Mouse (Mus musculus): ENCODE data around the gene Ctnnbl1.

Gene Ctnnbl1

DNA sequence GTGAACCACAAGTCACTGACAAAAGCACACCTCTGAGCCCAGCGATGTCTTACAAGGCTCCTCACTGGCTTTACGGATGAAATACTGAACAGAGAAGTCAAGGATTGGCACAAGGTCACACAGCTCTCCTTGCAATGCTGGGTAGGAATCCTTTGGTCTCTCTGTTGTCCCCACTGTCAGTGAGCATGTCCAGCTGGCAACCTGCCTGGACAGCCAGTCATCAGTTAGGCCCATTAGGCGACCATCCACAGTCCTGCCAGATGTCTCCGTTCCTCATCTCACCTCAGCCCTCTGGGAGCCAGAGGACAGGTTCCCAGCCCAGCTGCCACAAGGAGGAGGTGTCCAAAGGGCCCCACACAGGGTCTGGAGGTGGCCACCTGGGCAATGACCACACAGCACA lies 159.9 kb downstream of the Ctnnbl1 start:
- TF ChIP-seq GATA4 (IDR thresholded peaks at IDR 0.05; ENCODE audit: insufficient replicate concordance, low read length) = no peak

DNA sequence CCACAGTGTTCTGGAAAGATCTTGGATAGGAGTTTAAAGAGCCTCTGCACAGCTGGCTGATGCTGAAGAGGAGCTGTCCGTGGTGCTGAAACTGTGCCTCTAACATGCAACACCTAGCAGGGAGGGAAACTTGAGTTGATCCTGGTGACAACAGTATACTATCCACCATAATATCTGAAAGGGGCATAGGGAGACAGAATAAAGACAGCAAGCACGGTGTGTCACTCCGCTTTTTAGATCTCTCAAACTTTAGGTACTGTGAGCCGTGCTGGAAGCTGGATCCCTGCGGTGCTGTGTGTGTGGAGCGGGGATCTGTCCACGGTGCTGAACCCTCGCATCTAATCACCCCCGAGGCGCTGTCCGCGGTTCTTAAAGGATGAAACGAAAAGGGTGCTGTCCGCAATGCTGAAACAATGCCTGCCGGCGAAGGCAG lies 176.0 kb downstream of the Ctnnbl1 start:
- peak; percentile 90; the same call in 1 of the 2 replicates for TF ChIP-seq GATA4 (IDR thresholded peaks at IDR 0.05; ENCODE audit: insufficient replicate concordance, low read length)

DNA sequence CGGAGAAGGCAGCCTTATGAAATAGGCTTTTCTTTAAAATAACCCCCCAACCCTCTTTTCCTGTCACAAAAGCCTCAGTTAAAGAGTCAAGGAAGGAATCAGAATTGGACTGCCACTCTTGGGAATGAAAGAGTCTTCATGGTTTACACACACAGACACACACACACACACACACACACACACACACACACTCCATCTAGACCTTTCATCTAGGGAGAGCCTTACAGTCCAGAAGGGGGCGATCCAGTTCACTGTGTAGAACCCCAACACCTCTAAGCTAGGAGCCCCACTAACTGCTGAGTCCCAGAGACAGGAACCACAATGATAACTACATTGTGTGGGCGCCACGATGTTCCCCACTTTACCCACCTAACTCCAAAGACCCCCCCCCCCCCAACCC lies 176.5 kb downstream of the Ctnnbl1 start:
- TF ChIP-seq GATA4 (IDR thresholded peaks at IDR 0.05; ENCODE audit: insufficient replicate concordance, low read length) = no peak

DNA sequence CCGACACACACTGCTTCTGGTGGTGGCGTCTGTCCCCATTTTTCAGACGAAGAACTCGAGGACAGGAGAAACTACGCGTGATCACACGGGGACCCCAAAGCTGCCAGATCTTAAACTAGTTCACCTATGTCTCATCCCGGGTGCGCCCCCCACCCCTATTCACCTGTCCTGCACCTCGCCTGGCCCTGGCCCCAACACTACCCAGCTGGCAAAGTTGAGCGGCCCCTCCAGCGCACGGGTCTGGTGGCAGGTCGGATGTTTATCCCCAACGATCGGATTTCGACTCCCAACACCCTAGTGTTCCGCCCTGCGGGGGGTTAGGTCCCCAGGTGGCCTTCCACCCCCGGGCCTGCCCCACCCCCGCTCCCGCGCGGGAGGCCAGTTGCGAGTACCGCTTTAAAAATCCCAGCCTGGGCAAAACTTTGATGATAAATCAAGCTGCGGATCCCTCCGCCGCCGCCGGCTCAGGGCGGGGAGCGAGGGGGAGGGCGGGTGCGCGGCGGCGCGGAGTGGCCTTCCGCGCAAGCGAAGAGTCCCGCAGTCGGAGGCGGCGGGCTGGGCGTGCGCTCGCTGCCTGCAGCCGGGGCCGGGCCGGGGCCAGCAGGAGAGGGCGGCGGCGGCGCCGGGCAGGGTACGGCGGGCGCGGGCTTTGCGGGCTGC lies 177.0 kb downstream of the Ctnnbl1 start, which contains the start of gene Vstm2l:
TSS of gene Vstm2l (plus strand) at position 549 of the 660 bp plus-strand sequence.
- TF ChIP-seq GATA4 (IDR thresholded peaks at IDR 0.05; ENCODE audit: insufficient replicate concordance, low read length) = no peak

DNA sequence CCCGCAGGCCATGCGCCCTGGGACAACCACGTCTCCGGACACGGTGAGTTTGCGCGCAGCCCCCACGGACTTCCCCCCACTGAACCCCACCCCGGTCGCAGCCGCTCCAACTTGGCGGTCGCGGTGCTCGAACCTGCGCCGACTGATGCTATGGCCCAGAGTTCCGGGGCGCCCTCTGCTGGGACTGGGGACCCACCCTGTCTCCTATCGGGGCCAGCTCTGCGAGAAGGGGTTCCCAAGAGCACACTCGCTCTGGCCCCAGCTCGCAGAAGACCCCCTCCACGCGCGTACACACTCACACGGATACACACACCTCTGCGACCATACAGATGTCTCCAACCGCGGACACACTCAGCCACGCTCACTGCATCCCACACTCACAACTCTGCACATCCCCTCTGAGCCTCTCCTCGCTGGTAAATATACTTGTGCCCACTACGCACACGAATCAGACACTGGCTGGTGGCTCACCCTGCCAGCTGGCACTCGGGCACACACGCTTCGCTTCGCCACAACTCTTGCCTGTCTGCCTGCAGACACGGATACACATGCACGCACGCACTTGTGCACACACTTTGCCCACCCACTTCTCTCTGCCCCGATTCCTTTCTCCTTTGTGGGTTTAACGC lies 177.8 kb downstream of the Ctnnbl1 start:
- no peak for TF ChIP-seq GATA4 (IDR thresholded peaks at IDR 0.05; ENCODE audit: insufficient replicate concordance, low read length)

DNA sequence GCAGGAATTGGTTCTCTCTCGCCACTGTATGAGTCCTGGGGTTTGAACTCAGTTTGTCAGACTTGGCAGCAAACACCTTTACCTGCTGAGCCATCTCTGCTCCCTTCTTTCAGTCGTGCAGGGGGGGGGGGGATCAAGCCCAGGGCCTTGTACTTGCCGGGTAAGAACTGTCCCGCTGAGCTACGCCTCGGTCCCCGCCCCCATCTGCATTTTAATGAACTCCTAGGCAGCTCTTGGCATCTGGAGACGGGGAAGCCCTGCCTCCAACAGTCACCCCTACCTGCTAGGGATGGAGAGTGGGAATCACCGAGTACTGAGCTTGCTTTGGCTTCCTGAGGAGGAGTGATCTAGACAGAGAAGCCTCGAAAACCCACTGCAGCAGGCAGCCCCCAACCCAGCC lies 181.3 kb downstream of the Ctnnbl1 start:
- TF ChIP-seq GATA4 (IDR thresholded peaks at IDR 0.05; ENCODE audit: insufficient replicate concordance, low read length) = no peak

DNA sequence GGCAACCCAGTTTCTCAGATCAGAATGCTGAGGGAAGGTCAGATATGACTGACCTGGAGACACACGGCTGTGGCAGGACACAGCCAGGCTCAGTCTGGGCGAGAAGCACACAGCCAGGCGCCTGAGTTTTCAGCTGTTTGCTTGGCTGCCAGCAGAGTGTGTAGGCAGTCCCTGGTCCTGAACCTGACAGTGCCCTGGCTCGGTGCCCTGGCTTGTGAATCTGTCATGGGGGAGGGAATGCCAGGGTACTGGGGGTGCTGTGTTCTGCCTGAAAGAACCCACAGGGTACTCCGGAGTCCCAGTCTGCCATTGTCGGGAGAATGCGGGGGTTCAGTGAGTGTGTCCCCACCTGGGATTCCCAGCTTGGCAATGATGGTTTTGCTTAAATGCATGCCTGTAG lies 184.3 kb downstream of the Ctnnbl1 start:
- TF ChIP-seq GATA4 (IDR thresholded peaks at IDR 0.05; ENCODE audit: insufficient replicate concordance, low read length) = no peak

DNA sequence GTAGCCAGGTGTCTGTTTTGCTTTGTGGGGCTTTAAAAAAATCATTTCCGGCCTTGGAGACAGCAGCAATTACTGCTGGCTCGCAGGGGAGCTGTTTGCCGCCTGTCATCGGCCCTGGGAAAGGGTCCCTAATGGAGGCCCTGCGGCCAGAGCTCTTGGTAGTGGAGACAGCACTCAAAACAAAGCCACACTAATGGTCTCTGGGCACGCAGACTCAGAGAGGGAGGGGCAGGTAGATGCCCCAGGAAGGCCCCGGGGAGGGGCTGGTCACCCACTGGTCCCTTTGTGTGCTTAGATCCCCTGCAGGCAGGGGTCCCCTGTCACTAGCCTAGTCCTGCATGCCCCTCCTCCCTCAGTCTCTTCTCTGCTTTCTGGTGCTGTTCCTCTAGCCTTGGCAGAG lies 186.2 kb downstream of the Ctnnbl1 start:
- no peak for TF ChIP-seq GATA4 (IDR thresholded peaks at IDR 0.05; ENCODE audit: insufficient replicate concordance, low read length)

DNA sequence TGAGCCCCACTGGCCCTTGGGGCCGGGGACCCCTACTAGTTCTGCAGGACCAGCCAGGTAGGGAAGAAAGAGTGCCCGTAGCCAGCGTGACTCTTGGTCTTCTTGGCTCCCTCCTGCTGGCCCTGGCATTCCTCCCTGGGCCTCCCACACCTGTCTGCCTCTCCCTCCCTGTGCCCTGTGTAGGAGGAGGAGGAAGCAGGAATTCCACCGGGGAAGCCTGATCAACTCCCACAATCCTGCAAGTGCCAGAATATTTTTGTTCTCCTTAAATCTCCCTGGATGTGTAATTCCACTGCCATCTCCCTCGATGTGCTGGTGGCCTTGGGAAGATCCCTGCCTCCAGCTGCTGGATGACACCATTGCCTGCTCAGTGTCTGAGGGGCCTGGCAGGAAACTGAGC lies 187.3 kb downstream of the Ctnnbl1 start:
- TF ChIP-seq GATA4 (IDR thresholded peaks at IDR 0.05; ENCODE audit: insufficient replicate concordance, low read length) = no peak

DNA sequence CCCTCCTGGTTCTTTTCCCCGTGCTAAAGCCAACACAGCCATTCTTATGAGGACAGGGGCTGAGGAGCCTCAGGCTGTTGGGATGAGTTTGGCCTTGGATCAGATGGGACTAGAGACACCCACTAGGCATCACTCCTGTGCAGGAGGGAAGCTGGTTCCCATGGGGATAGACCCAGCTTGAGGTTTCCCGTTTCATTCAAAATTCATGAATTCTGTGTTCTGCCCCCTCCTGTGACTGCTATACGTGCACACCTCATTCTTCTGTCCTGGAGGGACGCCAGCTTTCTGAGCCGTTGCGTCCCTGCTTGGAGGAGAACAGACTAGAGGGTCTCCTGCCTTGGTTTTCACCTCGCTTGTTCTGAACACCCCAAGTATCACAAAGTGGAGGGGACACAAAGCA lies 189.3 kb downstream of the Ctnnbl1 start:
- no peak for TF ChIP-seq GATA4 (IDR thresholded peaks at IDR 0.05; ENCODE audit: insufficient replicate concordance, low read length)

DNA sequence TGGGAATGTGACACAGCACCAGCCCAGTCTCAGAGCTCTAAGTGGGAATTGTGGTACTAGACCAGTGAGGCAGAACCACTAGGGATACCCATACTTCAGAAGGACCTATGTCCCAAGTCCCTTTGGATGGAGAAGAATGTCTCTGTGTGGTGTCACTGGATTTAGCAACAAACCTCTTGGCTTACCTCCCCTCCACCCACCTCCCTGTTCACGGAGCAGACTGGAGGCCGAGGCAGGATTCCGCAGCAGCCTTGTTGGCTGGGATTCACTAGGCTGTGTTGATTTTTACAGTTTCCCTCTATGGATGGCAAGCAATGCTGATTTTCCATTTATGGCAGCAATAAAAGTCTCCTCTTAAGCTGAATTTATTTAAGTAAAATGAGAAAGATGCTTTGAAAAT lies 189.7 kb downstream of the Ctnnbl1 start:
- TF ChIP-seq GATA4 (IDR thresholded peaks at IDR 0.05; ENCODE audit: insufficient replicate concordance, low read length) = no peak

DNA sequence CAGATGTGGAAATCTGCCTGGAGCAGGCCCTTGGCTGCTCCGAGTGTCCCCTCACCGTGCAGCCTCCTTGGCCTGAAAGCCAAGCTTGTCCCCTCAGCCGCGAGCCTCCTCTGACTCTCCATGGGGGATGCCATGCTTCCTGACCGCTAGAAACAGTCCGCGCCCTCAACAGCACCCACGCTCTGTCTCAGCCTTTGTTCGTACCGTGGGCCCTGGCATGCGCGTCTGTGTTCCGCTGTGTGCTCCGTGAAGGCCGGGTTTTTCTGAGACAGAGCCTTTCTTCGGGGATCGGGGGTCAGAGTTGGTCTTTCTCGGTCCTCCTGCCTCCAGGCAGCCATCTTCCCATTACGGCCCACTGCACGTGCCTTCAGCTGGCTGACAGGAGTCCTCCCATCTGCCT lies 190.2 kb downstream of the Ctnnbl1 start:
- no peak for TF ChIP-seq GATA4 (IDR thresholded peaks at IDR 0.05; ENCODE audit: insufficient replicate concordance, low read length)

DNA sequence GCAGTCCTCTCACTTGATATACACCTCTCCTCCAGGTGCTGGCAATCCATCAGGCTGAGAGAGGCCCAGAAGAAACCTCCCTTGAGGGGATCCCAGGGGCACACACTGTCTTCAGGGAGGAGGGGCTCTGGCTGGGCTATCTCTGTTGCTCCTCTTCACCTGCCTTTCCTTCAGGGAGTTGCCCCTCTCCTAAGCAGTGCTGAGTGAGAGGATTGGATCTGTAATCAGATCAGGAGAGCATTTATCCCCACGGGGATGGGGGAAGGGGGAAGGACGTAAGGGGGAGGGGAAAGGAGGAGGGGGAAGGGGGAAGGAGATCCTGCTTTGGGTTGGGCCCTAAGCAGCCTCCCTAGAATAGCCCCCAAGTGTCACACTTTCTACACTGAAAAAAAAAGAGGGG lies 190.6 kb downstream of the Ctnnbl1 start:
- TF ChIP-seq GATA4 (IDR thresholded peaks at IDR 0.05; ENCODE audit: insufficient replicate concordance, low read length) = no peak

DNA sequence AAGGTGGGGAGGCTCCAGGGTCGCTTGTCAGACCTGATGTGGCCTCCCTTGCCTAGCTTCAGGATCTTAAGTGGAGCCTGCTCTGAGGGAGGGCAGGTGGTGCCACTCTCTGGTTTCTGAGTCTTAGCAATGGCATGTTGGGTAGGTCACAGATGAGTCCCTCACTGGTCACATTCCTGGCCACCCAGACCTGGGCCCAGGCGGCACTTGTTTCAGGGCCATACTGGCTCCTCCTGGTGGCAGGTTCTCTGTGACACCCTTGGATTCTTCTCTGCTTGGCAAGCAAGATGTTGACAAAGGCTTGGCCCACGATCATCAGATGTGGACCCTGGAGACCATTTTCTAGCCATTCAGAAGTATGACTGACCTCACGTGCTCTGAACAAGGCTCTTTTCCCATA lies 195.5 kb downstream of the Ctnnbl1 start:
- TF ChIP-seq GATA4 (IDR thresholded peaks at IDR 0.05; ENCODE audit: insufficient replicate concordance, low read length) = no peak

DNA sequence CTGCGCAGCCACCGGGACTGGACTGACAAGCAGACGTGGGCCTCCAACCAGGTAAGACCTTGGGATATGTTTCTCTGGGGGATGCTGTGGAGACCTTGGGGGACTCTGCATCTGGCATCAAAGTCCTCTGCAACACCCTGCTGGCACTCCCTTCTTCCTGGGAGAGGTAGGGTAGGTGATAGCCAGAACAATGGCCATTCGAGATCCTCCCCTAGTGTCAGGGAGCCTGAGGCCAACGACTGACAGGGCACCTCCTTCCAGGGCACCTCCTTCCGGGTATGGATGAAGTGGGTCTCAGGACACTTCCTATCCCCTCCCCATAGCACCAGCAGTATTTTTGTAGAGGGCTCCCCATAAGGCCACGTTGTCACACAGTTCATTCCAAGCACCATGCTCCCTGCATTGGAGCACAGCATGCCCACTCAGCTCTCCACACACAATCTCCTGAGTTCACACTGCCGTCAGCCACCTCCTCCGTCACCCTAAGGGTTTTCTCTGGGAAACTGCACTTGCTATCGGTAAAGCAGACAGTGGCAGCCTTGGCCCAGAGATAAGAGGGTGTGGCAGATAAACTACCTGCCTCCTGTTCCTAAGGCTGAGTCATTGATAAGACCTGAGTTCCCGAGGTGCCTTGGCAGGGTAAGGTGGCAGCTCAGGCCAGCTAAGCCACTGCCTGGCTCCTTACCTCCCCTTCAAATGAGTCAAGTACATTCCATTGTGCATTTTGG lies 198.4 kb downstream of the Ctnnbl1 start:
- no peak for TF ChIP-seq GATA4 (IDR thresholded peaks at IDR 0.05; ENCODE audit: insufficient replicate concordance, low read length)

DNA sequence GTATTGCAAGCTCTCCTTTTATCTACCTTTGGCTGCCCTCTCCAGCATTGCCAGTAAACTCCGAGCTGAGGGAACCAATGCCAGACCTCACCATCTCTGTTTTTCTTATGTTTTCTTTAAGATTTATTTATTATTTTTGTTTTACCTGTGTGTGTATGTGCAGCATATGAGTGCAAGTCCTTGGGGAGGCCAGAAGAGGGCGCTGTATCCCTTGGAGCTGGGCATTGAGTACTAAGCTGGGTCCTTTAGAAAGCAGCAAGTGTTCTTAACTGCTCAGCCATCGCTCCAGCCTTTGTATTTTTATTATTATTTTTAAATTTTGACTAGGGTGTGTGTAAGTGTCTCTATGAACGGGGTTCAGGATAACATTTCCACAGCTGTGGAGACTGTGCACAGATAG lies 199.5 kb downstream of the Ctnnbl1 start:
- no peak for TF ChIP-seq GATA4 (IDR thresholded peaks at IDR 0.05; ENCODE audit: insufficient replicate concordance, low read length)
